Mouse (Mus musculus) stomach, postnatal 0 days (tissue): ENCODE measurements around the gene Ndufc2.

ENCODE experiments used
- CTCF ChIP-seq: IDR thresholded peaks from 2 replicates; pipeline ENCODE4 v1.5.1; 2016; ENCODE audit warnings: antibody characterized with exemption, low read depth, mild to moderate bottlenecking, moderate library complexity
- EP300 ChIP-seq: optimal IDR thresholded peaks from 2 replicates; pipeline ENCODE3; 2016; ENCODE audit warnings: antibody characterized with exemption

GRCm38 (mm10) chr7:97392079-97392445 lies 7.7 kb upstream of the Ndufc2 start:
- TF ChIP-seq EP300 (no peak), CTCF (no peak)
